8 mouse cellular contexts compared by ENCODE assay signal in genomic region chrX:93631657-93632449, GRCm38 (mm10). TPM values are rescaled to one million over a fixed set of nuclear protein-coding genes. Genes with fewer than 3 reads are reported as not detected.
A peak's percentile ranks its signal among the peaks of the same experiment; 100 is the strongest.
DNase-seq lines count a peak whose midpoint lies in the region; ATAC-seq lines count a peak whose summit lies in the region.

Pola1 (minus strand) TSS chrX:93632155.

- 19% methylated on average over 53 of the region's 53 CpGs for WGBS in hindbrain, embryonic 11.5 days

- H3K27me3 ChIP-seq in hindbrain, embryonic 11.5 days (ENCODE audit: control insufficient read depth, insufficient read depth, low read length) = no peaks in the 10 kb centered on the region

- no peaks in the 10 kb centered on the region for H3K4me1 ChIP-seq in hindbrain, embryonic 11.5 days (replicated peaks; ENCODE audit: control insufficient read depth, insufficient read depth, low read length)

- no peaks in the 10 kb centered on the region for H3K9me3 ChIP-seq in hindbrain, embryonic 11.5 days (ENCODE audit: control insufficient read depth, low read length)

- H3K36me3 ChIP-seq in hindbrain, embryonic 11.5 days (ENCODE audit: control insufficient read depth, insufficient read depth, low read length) = no peaks in the 10 kb centered on the region

- H3K4me3 ChIP-seq in hindbrain, embryonic 11.5 days (ENCODE audit: low read depth, low read length) = peak within 1 kb of the TSS; percentile 46

- peak within 1 kb of the TSS; percentile 45 for H3K9ac ChIP-seq in hindbrain, embryonic 11.5 days (ENCODE audit: low read depth, low read length)

- H3K4me2 ChIP-seq in hindbrain, embryonic 11.5 days (replicated peaks; ENCODE audit: low read depth, low read length) = peak within 1 kb of the TSS; percentile 31

- peak; percentile 95 for DNase-seq in MEL-GATA-1-ER (ENCODE audit: extremely low read depth, low read depth)
- peak; percentile 82 for DNase-seq in cerebellum, adult 8-10 months
- DNase-seq in hindbrain, embryonic 11.5 days (ENCODE audit: low spot score) = peak; percentile 85
- peak; percentile 65 to 80 for DNase-seq in layer of hippocampus, postnatal 10 days (ENCODE audit: low spot score in 2 of 2)
- peak; percentile 87 for DNase-seq in lung, postnatal 10 days
- peak; percentile 85 for DNase-seq in ovary, postnatal 36 days (ENCODE audit: low spot score)
- DNase-seq in thymus, postnatal 25 days = peak; percentile 70

- no peak within 1 kb of the TSS for H3K27ac ChIP-seq in hindbrain, embryonic 11.5 days (ENCODE audit: low read depth, low read length)

- ATAC-seq in frontal cortex, adult (ENCODE audit: low TSS enrichment) = peak; percentile 99
- ATAC-seq in hindbrain, embryonic 11.5 days (ENCODE audit: low FRiP score) = peak; percentile 99

RNA-seq across cellular contexts. Expression of gene Pola1, which starts in this region (rescaled TPM):
- 19.2 and 21.9 TPM in 2 replicates for polyA plus RNA-seq in hindbrain, embryonic 11.5 days (2014; fragmentation: Nextera tagmentation; extraction: Ambion mirVana)
- 10 to 100 TPM in 1 of 2 experiments, 1 to 10 TPM in 1; 7.9 to 11.6 TPM for total RNA-seq in layer of hippocampus, postnatal 10 days (2021)
